Mouse (Mus musculus): ENCODE measurements around the gene Rpap3.

The Rpap3 gene

GRCm38 (mm10) chr15:97646426-97646825, 59.2 kb downstream of the Rpap3 start:
- no peak for DNase-seq (ENCODE audit: low read depth)

- DNase-seq (ENCODE audit: low read depth): no peak
Observed at GRCm38 (mm10) chr15:97643986-97644385, 61.6 kb downstream of the Rpap3 start.

Measured in NIH3T3 (cell line).